Comparison of ENCODE assay signal across 8 mouse cellular contexts in the genomic region with DNA sequence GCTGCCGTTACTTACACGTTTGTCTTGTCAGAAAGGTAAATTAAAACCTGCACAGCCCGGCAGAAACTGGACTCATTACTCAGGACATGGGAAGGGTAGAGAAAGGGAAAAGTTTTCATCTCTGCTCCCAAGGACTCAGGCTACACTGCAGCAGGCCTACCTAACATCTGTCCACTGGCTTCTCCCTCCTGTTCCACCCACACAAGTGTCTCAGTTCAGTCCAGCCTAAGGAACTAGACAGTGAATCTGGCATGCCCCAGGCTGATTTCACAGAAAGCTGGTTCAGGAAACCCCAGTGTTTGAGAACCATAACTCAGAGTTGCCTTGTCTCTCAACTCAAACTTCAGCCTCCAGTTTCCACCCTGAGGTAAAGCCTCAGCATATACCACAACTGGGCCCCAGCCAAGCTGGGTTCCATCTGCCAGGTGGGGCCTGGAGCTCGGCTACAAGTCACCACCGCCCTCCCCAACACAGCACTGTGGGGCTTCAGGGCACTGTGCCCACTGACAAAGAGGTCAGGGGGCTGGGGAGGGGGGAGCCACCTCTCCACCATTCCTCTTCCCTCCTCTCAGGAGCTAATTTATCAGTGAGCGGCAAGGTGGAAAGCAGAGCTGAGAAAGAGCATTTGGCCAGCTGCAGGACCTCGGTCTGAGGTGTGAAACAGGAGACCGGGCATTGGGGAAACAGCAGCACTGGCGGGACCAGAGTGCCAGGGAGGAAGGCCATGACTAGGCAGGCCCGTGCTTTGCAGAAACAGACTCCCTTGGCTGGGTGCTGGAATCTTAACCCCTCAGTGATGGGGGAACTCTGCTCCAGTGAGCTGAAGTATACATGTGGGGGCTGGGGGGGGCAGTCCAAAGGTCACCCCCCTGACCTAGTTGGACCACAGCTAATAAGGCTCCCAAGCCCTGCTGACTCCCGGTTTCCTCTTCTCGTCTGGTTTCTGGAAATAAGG. TPM values are rescaled to one million over a fixed set of nuclear protein-coding genes. Genes with fewer than 3 reads are reported as not detected.
A peak's percentile ranks its signal among the peaks of the same experiment; 100 is the strongest.
DNase-seq lines count a peak whose midpoint lies in the region; ATAC-seq lines count a peak whose summit lies in the region.

No protein-coding gene starts in this region.

- no peak overlapping the region for H3K9ac ChIP-seq in forebrain, embryonic 12.5 days
- H3K9ac ChIP-seq in forebrain, embryonic 13.5 days = no peak overlapping the region
- peak overlapping the region; percentile 65 for H3K9ac ChIP-seq in heart, embryonic 16.5 days (ENCODE audit: low read length)
- H3K9ac ChIP-seq in stomach, embryonic 15.5 days = no peak overlapping the region

- WGBS in forebrain, embryonic 12.5 days = 66% methylated on average over 12 of the region's 12 CpGs
- WGBS in forebrain, embryonic 13.5 days = 69% methylated on average over 12 of the region's 12 CpGs
- 30% methylated on average over 12 of the region's 12 CpGs for WGBS in heart, embryonic 16.5 days
- 36% methylated on average over 12 of the region's 12 CpGs for WGBS in stomach, embryonic 15.5 days

- peaks cover 37% of the 10 kb centered on the region for H3K4me1 ChIP-seq in forebrain, embryonic 12.5 days
- peaks cover 18% of the 10 kb centered on the region for H3K4me1 ChIP-seq in forebrain, embryonic 13.5 days
- peaks cover 97% of the 10 kb centered on the region for H3K4me1 ChIP-seq in heart, embryonic 16.5 days (ENCODE audit: control insufficient read depth, insufficient read depth, low read length)
- peaks cover 76% of the 10 kb centered on the region for H3K4me1 ChIP-seq in stomach, embryonic 15.5 days

- ATAC-seq in forebrain, embryonic 12.5 days (ENCODE audit: low FRiP score) = no peak
- no peak for ATAC-seq in forebrain, embryonic 13.5 days
- no peak for ATAC-seq in heart, embryonic 16.5 days (replicated peaks; ENCODE audit: extremely low read depth, insufficient read depth, low FRiP score)
- no peak for ATAC-seq in stomach, embryonic 15.5 days (ENCODE audit: insufficient read depth, low FRiP score, low read depth)

- no peaks in the 10 kb centered on the region for H3K9me3 ChIP-seq in forebrain, embryonic 12.5 days
- H3K9me3 ChIP-seq in forebrain, embryonic 13.5 days (replicated peaks) = no peaks in the 10 kb centered on the region
- H3K9me3 ChIP-seq in heart, embryonic 16.5 days (replicated peaks; ENCODE audit: control insufficient read depth, low read length) = no peaks in the 10 kb centered on the region
- no peaks in the 10 kb centered on the region for H3K9me3 ChIP-seq in stomach, embryonic 15.5 days

- no peak overlapping the region for H3K4me2 ChIP-seq in forebrain, embryonic 12.5 days
- no peak overlapping the region for H3K4me2 ChIP-seq in forebrain, embryonic 13.5 days
- H3K4me2 ChIP-seq in heart, embryonic 16.5 days (ENCODE audit: low read depth, low read length) = peak overlapping the region; percentile 24; the same call in 1 of the 2 replicates
- no peak overlapping the region for H3K4me2 ChIP-seq in stomach, embryonic 15.5 days

- peak; percentile 68 for DNase-seq in brain, adult 2 months (ENCODE audit: low read depth, low spot score)
- peak; percentile 90 to 95 for DNase-seq in kidney, postnatal 25 days
- DNase-seq in ovary, adult 18-20 months (ENCODE audit: low spot score) = no peak
- no peak for DNase-seq in frontal cortex, postnatal 14 days (ENCODE audit: low spot score in 2 of 2)

- H3K36me3 ChIP-seq in forebrain, embryonic 12.5 days (replicated peaks) = no peaks in the 10 kb centered on the region; the same call in 1 of the 2 replicates
- H3K36me3 ChIP-seq in forebrain, embryonic 13.5 days (ENCODE audit: poor library complexity, severe bottlenecking) = no peaks in the 10 kb centered on the region
- no peaks in the 10 kb centered on the region for H3K36me3 ChIP-seq in heart, embryonic 16.5 days (ENCODE audit: control insufficient read depth, insufficient read depth)
- no peaks in the 10 kb centered on the region for H3K36me3 ChIP-seq in stomach, embryonic 15.5 days

- H3K4me3 ChIP-seq in forebrain, embryonic 12.5 days (replicated peaks) = no peak overlapping the region
- H3K4me3 ChIP-seq in forebrain, embryonic 13.5 days = no peak overlapping the region
- no peak overlapping the region; the same call in 1 of the 2 replicates for H3K4me3 ChIP-seq in heart, embryonic 16.5 days (ENCODE audit: low read length)
- no peak overlapping the region for H3K4me3 ChIP-seq in stomach, embryonic 15.5 days (replicated peaks)

- no peaks in the 10 kb centered on the region for H3K27me3 ChIP-seq in forebrain, embryonic 12.5 days
- H3K27me3 ChIP-seq in forebrain, embryonic 13.5 days = no peaks in the 10 kb centered on the region
- H3K27me3 ChIP-seq in heart, embryonic 16.5 days (ENCODE audit: control insufficient read depth, insufficient read depth, low read length) = no peaks in the 10 kb centered on the region
- H3K27me3 ChIP-seq in stomach, embryonic 15.5 days (replicated peaks) = no peaks in the 10 kb centered on the region

- H3K27ac ChIP-seq in forebrain, embryonic 12.5 days = peak overlapping the region; percentile 26; the same call in 1 of the 2 replicates
- no peak overlapping the region for H3K27ac ChIP-seq in forebrain, embryonic 13.5 days
- peak overlapping the region; percentile 96 for H3K27ac ChIP-seq in heart, embryonic 16.5 days (ENCODE audit: low read length)
- peak overlapping the region; percentile 76 for H3K27ac ChIP-seq in stomach, embryonic 15.5 days

RNA-seq across cellular contexts. Expression of a gene that starts 34.5 kb away (rescaled TPM):
- 8.1 and 8.3 TPM in 2 replicates for polyA plus RNA-seq in forebrain, embryonic 12.5 days (2016; fragmentation: Nextera tagmentation; extraction: Ambion mirVana)
- 7.4 and 7.7 TPM in 2 replicates for polyA plus RNA-seq in forebrain, embryonic 13.5 days (2015; fragmentation: Nextera tagmentation; extraction: Ambion mirVana)
- 22.5 and 24.2 TPM in 2 replicates for polyA plus RNA-seq in heart, embryonic 16.5 days (2015; fragmentation: Nextera tagmentation; extraction: Ambion mirVana)
- polyA plus RNA-seq in stomach, embryonic 15.5 days (2015; fragmentation: Nextera tagmentation; extraction: Ambion mirVana) = 7.7 and 10.0 TPM in 2 replicates

Comparison
In these comparisons a context has a peak if more than half of its experiments do, and no peak if none do; other contexts are left out.
1. DNase-seq: peak in brain, adult 2 months (single experiment) and kidney, postnatal 25 days (2 of 2); none in ovary, adult 18-20 months (single experiment) and frontal cortex, postnatal 14 days (0 of 2).